Mouse (Mus musculus) C3H10T1/2 (cell line): ENCODE data around the gene Megf11. TPM values are rescaled to one million over a fixed set of nuclear protein-coding genes. Genes with fewer than 3 reads are reported as not detected.

Experiments
- polyA plus RNA-seq, 2 experiments: library from polyadenylated mRNA; unstranded; fragments of >200 nt; fragmentation: generic; extraction: Trizol; gene quantifications; one replicate each; pipeline ENCODE4 v1.2.1; 2012; ENCODE audit warnings: missing spikeins in 2 of 2

Megf11 gene
- under 1 TPM; 0.02 to 0.15 TPM for polyA plus RNA-seq

DNA sequence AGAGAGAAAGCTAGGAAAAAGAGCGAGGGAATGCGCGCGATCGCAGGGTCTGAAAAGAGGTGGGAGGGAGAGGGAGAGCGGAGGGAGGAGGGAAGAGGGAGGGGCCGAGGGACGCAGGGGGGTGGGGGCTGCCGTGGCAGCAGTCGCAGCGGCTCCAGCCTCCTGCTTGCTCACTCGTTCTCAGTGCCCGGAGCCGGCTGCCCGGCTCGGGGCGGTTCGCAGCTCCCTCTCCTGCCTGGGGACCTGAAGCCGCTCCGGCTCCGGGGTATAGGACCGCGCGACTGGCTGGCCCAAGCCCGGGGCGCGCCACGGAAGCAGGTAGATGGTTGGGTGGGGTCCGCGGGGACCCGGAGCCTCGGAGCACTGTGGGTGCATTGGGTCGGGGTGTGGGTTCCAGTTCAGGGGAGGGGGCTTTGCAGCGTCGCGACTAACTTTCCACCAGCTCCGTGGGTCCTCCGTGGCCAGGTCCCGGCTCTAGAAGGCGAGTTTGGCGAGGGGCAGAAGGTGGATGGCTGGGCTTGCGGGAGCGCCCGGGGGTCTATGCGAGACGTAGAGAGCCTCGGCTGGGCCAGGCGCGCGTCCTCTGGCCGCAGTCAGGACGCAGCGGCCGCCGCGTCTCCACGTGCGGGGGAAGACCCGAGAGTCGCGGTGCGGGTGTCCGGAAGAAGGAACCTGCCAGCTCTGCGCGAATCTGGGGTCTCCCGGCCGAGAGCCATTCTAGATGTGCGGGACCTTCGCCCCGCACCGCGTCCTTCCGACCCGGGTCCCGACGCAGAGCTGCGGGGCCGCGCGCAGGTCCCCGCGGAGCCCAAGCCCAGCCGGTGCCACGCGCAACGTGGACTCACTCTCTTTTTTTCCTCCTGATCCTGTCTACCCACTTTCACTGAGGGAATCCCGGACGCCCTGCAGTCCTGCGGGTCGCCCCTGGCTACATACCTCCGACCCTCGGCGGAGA is at the start of gene Megf11:
Megf11 (plus strand) TSS at position 116 of the 955 bp plus-strand sequence.

DNA sequence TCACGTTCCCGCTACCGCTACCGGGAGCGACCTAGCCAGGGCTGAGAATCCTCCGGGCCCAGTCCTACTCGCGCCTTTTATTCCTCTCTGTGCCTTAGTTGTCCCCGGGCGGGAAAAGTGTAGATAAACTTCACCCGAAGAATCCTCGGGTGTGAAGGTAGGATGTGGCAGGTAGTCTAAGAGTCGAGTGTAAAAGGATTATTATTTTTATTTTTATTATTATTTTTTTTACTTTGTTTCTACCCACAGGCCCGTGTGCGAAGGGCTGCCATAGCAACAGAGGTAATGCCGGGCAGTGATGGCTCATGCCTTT is 44.2 kb upstream of the Megf11 start, which contains the start of gene Dis3l:
Dis3l (minus strand) TSS at position 35 of the 313 bp plus-strand sequence.

DNA sequence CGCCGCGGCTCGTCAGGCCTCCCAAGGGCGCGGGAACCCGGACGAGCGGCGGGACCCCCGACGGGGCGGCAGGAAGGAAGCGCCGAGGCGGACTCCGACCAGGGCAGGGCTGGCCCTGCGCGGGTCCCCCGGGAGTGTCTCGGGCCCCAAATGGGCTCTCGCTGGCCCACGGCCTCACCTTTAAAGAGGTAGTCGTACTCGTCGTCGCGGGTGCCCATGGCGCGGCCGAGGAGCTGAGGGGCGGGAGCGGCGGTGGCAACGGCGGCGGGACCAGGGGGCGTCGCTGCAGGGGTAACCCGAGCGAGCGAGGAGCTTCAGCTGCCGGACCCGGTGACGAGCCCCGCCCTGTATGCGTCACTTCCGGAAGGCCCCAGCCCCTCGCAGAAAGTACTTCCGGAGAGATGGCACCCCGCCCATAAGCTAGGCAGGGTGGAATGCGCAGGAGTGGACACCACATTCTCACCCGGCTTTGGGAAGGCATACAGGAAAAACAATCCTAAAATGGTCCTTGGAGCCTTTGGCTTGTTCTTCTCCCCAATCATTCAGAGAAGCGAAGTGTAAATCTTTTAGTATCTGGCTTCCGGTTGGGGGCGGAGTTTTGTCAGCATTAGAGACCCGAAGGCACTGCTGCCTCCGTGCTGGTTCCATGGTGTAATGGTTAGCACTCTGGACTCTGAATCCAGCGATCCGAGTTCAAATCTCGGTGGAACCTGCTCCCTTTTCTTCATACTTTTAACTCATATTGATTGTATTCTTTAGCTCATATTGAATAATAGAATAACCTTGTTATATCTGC is 352.2 kb downstream of the Megf11 start, which contains the start of gene Rab11a:
Rab11a (minus strand) TSS at position 353 of the 796 bp plus-strand sequence.

Other genes starting within 250 kb of the Megf11 start
- 10 to 100 TPM in 1 of 2 experiments, 1 to 10 TPM in 1; 2.0 to 13.5 TPM for gene Zwilch, start 212.5 kb upstream of the Megf11 start, polyA plus RNA-seq
- gene Rpl4, start 212.3 kb upstream of the Megf11 start, polyA plus RNA-seq: 1,000 to 10,000 TPM in 1 of 2 experiments, 100 to 1,000 TPM in 1; 398 to 1,055 TPM
- 10 to 100 TPM in 1 of 2 experiments, 1 to 10 TPM in 1; 2.5 to 25.0 TPM for gene Snapc5, start 206.4 kb upstream of the Megf11 start, polyA plus RNA-seq
- gene Uchl4, start 150.4 kb upstream of the Megf11 start, polyA plus RNA-seq: under 1 TPM; 0.04 to 0.12 TPM
- gene Map2k1, start 132.0 kb upstream of the Megf11 start, polyA plus RNA-seq: 10 to 100 TPM in 1 of 2 experiments, 1 to 10 TPM in 1; 6.1 to 24.1 TPM
- gene Tipin, start 104.0 kb upstream of the Megf11 start, polyA plus RNA-seq: 10 to 100 TPM; 15.1 to 17.7 TPM
- 10 to 100 TPM in 1 of 2 experiments, 1 to 10 TPM in 1; 4.3 to 13.5 TPM for gene Dis3l, start 44.3 kb upstream of the Megf11 start, polyA plus RNA-seq